Mouse (Mus musculus) B cell, adult (primary cell): Measurements from ENCODE around the gene Tmem253. TPM values are rescaled to one million over a fixed set of nuclear protein-coding genes. Genes with fewer than 3 reads are reported as not detected.

Experiments
- total RNA-seq: library from RNA; stranded (reverse); gene quantifications from 4 replicates; pipeline ENCODE4 v1.2.4, GENCODE M21; 2023; ENCODE audit not compliant: inconsistent age

The Tmem253 gene
- 0.77 to 1.8 TPM (median 1.2 TPM) in 3 of 4 replicates, not detected in the other for total RNA-seq

GRCm38 (mm10) chr14:52015445-52016100 lies at the start of gene Tmem253:
Tmem253 (plus strand) TSS chr14:52015658.

GRCm38 (mm10) chr14:51984247-51985231 lies 30.9 kb upstream of the Tmem253 start, which contains the start of gene Arhgef40:
Arhgef40 (plus strand) TSS chr14:51984719.

GRCm38 (mm10) chr14:52020486-52021137 lies 5.2 kb downstream of the Tmem253 start, which contains the start of gene Zfp219:
Zfp219 (minus strand) TSS chr14:52020733.

GRCm38 (mm10) chr14:52042359-52042758 lies 26.9 kb downstream of the Tmem253 start, which contains the start of gene Olfr221:
Olfr221 (minus strand) TSS chr14:52042459.

Other genes with a start within 250 kb of the Tmem253 start
- not detected in 4 replicates for gene Ang4, start 242.1 kb upstream of the Tmem253 start, total RNA-seq
- gene AY358078, start 215.6 kb upstream of the Tmem253 start, total RNA-seq, result not detected in 4 replicates
- not detected in 4 replicates for gene Ear6, start 162.0 kb upstream of the Tmem253 start, total RNA-seq
- gene Mettl17, start 130.8 kb upstream of the Tmem253 start, total RNA-seq, result 40.0 to 67.1 TPM (median 63.4 TPM) in 4 replicates
- 0.36 to 0.54 TPM (median 0.48 TPM) in 4 replicates for gene Slc39a2, start 122.8 kb upstream of the Tmem253 start, total RNA-seq
- gene Ndrg2, start 101.5 kb upstream of the Tmem253 start, total RNA-seq, result 0.24 to 1.2 TPM (median 0.61 TPM) in 3 of 4 replicates, not detected in the other
- gene Tppp2, start 97.2 kb upstream of the Tmem253 start, total RNA-seq, result not detected in 4 replicates
- not detected in 4 replicates for gene Rnase13, start 92.9 kb upstream of the Tmem253 start, total RNA-seq
- gene Arhgef40, start 30.9 kb upstream of the Tmem253 start, total RNA-seq, result 0.48 to 1.3 TPM (median 0.71 TPM) in 3 of 4 replicates, not detected in the other
- 9.3 to 11.8 TPM (median 10.0 TPM) in 4 replicates for gene Zfp219, start 5.1 kb downstream of the Tmem253 start, total RNA-seq
- not detected in 4 replicates for gene Olfr221, start 26.8 kb downstream of the Tmem253 start, total RNA-seq
- gene Hnrnpc, start 88.4 kb downstream of the Tmem253 start, total RNA-seq, result 384 to 438 TPM (median 406 TPM) in 4 replicates
- gene Rpgrip1, start 95.0 kb downstream of the Tmem253 start, total RNA-seq, result 29.6 to 42.1 TPM (median 32.4 TPM) in 4 replicates
- 73.4 to 77.5 TPM (median 74.6 TPM) in 4 replicates for gene Supt16, start 181.8 kb downstream of the Tmem253 start, total RNA-seq
- gene Chd8, start 242.1 kb downstream of the Tmem253 start, total RNA-seq, result 287 to 302 TPM (median 291 TPM) in 4 replicates